Mouse (Mus musculus): ENCODE measurements around the gene Gm5141. TPM values are rescaled to one million over a fixed set of nuclear protein-coding genes. Genes with fewer than 3 reads are reported as not detected.

Gene Gm5141
- polyA plus RNA-seq (2017; shearing (Covaris generic)): 6.7 TPM

DNA sequence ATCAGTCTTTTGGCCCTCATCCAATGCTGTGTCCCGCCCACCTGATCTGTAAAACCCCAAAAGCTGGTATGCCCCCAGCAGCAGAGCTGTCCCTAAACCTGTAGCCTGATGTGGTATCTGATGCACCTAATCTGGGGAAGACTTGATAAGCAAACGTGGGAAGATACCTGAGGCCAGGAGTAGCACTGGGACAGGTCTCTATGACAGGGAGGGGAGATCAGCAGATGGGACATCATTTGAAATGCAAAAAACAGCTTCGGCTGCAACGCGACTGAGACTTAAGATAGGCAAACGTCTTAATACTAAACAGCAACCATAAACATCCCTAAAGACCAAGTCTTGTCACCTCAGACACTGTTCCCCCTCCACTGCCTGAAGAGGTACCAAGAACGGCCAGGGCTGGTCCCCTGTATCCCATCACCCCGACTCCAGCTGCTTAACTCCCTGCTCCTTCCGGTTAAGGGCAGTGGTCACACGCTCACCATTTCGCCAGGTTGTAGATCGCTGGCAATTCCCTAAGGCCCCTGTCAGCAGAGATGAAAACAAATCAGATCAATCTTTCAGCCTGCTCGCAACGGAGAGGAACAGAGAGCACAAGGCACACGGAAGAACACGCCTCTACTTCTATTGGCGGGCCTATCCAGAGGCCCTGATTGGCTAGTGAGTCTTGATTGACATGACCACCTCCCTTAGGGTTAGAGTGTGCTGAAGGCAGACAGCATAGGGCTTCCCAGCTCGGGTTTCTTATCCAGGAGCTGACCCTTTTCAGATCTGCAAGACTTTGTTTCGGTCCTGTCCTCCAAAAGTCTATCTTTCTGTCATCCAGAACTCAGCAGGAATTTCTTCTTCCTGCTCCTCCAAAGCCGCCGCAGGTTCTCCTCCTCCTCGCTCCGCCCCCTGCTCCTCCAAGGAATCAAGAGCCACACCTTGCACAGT, at the start of gene Gm5141:
Gene Gm5141, minus strand, starts transcription at position 610 of the 936 bp plus-strand sequence.

DNA sequence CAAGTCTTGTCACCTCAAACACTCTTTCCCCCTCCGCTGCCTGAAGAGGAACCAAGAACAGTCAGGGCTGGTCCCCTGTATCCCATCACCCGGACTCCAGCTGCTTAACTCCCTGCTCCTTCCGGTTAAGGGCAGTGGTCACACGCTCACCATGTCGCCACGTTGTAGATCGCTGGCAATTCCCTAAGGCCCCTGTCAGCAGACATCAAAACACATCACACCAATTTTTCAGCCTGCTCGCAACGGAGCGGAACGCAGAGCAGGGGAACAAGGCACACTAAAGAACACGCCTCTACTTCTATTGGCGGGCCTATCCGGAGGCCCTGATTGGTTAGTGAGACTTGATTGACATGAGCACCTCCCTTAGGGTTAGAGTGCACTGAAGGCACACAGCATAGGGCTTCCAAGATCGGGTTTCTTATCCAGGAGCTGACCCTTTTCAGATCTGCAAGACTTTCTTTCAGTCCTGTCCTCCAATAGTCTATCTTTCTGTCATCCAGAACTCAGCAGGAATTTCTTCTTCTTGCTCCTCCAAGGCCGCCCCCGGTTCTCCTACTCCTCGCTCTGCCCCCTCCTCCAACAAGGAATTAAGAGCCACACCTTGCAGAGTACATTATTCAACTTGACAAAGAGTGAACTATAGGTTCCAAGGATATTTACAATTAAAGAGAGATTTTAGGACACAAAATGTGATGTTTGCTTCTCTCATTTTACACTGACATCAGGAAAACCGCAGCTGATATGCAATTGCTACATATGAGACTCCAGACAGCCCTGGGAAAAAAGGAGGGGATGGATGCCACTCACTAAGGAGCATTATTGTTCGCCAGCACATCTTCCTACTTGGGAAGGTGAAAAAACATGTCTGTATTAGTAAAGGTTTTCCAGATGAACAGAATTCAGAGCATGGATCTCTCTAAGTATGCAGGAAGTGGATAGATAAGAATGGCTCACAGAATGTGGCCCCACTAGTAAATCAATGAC, 24.9 kb downstream of the Gm5141 start, which contains the start of gene Platr25:
Gene Platr25, minus strand, starts transcription at position 278 of the 984 bp plus-strand sequence.

Other genes starting within 250 kb of the Gm5141 start
- gene Zfp935, start 227.3 kb downstream of the Gm5141 start, polyA plus RNA-seq (2017; shearing (Covaris generic)): not detected
- 10.9 TPM for gene Zfp934, start 214.6 kb downstream of the Gm5141 start, polyA plus RNA-seq (2017; shearing (Covaris generic))
- gene 6720489N17Rik, start 161.6 kb downstream of the Gm5141 start, polyA plus RNA-seq (2017; shearing (Covaris generic)): 3.1 TPM
- gene Platr25, start 25.1 kb downstream of the Gm5141 start, polyA plus RNA-seq (2017; shearing (Covaris generic)): 18.9 TPM
- gene Fbp2, start 72.6 kb upstream of the Gm5141 start, polyA plus RNA-seq (2017; shearing (Covaris generic)): not detected
- gene Fbp1, start 102.5 kb upstream of the Gm5141 start, polyA plus RNA-seq (2017; shearing (Covaris generic)): not detected
- 233 TPM for gene 2010111I01Rik, start 179.1 kb upstream of the Gm5141 start, polyA plus RNA-seq (2017; shearing (Covaris generic))